Mouse (Mus musculus): ENCODE results near the gene Phgdh.

DNA sequence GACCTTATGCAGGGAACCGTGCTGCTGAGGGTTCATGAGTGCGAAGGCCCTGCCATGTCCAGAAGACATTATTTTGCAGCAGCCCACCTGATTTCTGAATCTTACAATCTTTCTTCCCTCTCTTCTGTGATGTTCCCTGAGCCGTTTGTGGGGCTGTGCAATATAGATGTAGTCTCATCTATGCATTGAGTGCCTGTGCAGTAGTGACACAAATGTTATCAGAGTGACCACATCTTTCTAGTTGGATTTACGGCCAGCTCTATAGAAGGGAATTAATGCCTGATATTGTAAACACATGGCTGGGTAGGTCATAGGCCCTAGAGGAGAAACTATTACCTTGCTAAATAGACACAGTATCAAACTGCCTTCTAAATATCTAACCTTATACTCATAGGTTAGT, 39.5 kb downstream of the Phgdh start:
- TF ChIP-seq POLR2A (IDR thresholded peaks at IDR 0.05; ENCODE audit: insufficient read depth, low read length) (no peak), EP300 (IDR thresholded peaks at IDR 0.05; ENCODE audit: insufficient read depth, low read depth, low read length) (no peak), CTCF (IDR thresholded peaks at IDR 0.05; ENCODE audit: low read depth, low read length) (no peak)

Data from ES-Bruce4 (cell line).